In genomic region chr14:31132031-31132430, GRCm38 (mm10) we compare ENCODE assay signal across 8 mouse cellular contexts. TPM values are rescaled to one million over a fixed set of nuclear protein-coding genes. Genes with fewer than 3 reads are reported as not detected.
DNase-seq lines count a peak whose midpoint lies in the region; ATAC-seq lines count a peak whose summit lies in the region.

No protein-coding gene starts in this region.

- H3K36me3 ChIP-seq in heart, embryonic 14.5 days (ENCODE audit: control insufficient read depth, insufficient read depth, low read length) = peaks cover 28% of the 10 kb centered on the region
- peaks cover 24% of the 10 kb centered on the region for H3K36me3 ChIP-seq in limb, embryonic 15.5 days
- H3K36me3 ChIP-seq in midbrain, embryonic 14.5 days (ENCODE audit: control insufficient read depth, insufficient read depth, low read length) = peaks cover 29% of the 10 kb centered on the region

- ATAC-seq in heart, embryonic 14.5 days (ENCODE audit: insufficient number of reproducible peaks, insufficient read depth, low FRiP score, low read depth) = no peak
- no peak for ATAC-seq in limb, embryonic 15.5 days (ENCODE audit: insufficient number of reproducible peaks, low FRiP score, low TSS enrichment, low read depth)
- no peak for ATAC-seq in midbrain, embryonic 14.5 days (ENCODE audit: low FRiP score, low TSS enrichment)

- no peak overlapping the region for H3K27ac ChIP-seq in heart, embryonic 14.5 days (replicated peaks in 1 of 2; ENCODE audit: control insufficient read depth in 1 of 2, insufficient read depth in 1 of 2, low read depth in 2 of 2, low read length in 2 of 2)
- H3K27ac ChIP-seq in limb, embryonic 15.5 days = peak overlapping the region; percentile 87; the same call in 1 of the 2 replicates
- no peak overlapping the region for H3K27ac ChIP-seq in midbrain, embryonic 14.5 days (replicated peaks; ENCODE audit: low read depth, low read length)

- H3K4me3 ChIP-seq in heart, embryonic 14.5 days (ENCODE audit: control insufficient read depth in 1 of 2, insufficient read depth in 1 of 2, low read depth in 1 of 2, low read length in 2 of 2) = peak overlapping the region; percentile 74 to 88
- H3K4me3 ChIP-seq in limb, embryonic 15.5 days = peak overlapping the region; percentile 60
- H3K4me3 ChIP-seq in midbrain, embryonic 14.5 days (replicated peaks; ENCODE audit: low read depth, low read length) = peak overlapping the region; percentile 80

- peak overlapping the region; percentile 93 for H3K9ac ChIP-seq in heart, embryonic 14.5 days (ENCODE audit: low read length)
- peak overlapping the region; percentile 73 for H3K9ac ChIP-seq in limb, embryonic 15.5 days
- H3K9ac ChIP-seq in midbrain, embryonic 14.5 days (replicated peaks; ENCODE audit: low read length) = peak overlapping the region; percentile 79; the same call in 1 of the 2 replicates

- WGBS in heart, embryonic 14.5 days = 2% methylated on average over 6 of the region's 6 CpGs
- WGBS in limb, embryonic 15.5 days = 8% methylated on average over 6 of the region's 6 CpGs
- WGBS in midbrain, embryonic 14.5 days = 7% methylated on average over 6 of the region's 6 CpGs

- H3K9me3 ChIP-seq in heart, embryonic 14.5 days (ENCODE audit: control insufficient read depth, low read length) = no peaks in the 10 kb centered on the region
- no peaks in the 10 kb centered on the region for H3K9me3 ChIP-seq in limb, embryonic 15.5 days
- H3K9me3 ChIP-seq in midbrain, embryonic 14.5 days (ENCODE audit: control insufficient read depth, low read length) = no peaks in the 10 kb centered on the region

- H3K27me3 ChIP-seq in heart, embryonic 14.5 days (ENCODE audit: control insufficient read depth, insufficient read depth, low read length) = no peaks in the 10 kb centered on the region
- no peaks in the 10 kb centered on the region for H3K27me3 ChIP-seq in limb, embryonic 15.5 days
- H3K27me3 ChIP-seq in midbrain, embryonic 14.5 days (ENCODE audit: control insufficient read depth, insufficient read depth, low read length) = no peaks in the 10 kb centered on the region

- peak; percentile 22 for DNase-seq in thymus, postnatal 4 days
- no peak for DNase-seq in thymus, postnatal 0 days (ENCODE audit: low spot score)
- DNase-seq in midbrain, embryonic 14.5 days = peak; percentile 21
- DNase-seq in gastrocnemius, postnatal 4 days (ENCODE audit: low spot score in 2 of 2) = no peak
- no peak for DNase-seq in gastrocnemius, postnatal 10 days
- DNase-seq in urinary bladder, postnatal 25 days (ENCODE audit: low spot score) = no peak

- peaks cover 21 to 32% of the 10 kb centered on the region in 2 experiments for H3K4me1 ChIP-seq in heart, embryonic 14.5 days (ENCODE audit: control insufficient read depth in 2 of 2, insufficient read depth in 2 of 2, low read length in 2 of 2)
- peaks cover 52% of the 10 kb centered on the region for H3K4me1 ChIP-seq in limb, embryonic 15.5 days
- H3K4me1 ChIP-seq in midbrain, embryonic 14.5 days (ENCODE audit: control insufficient read depth, insufficient read depth, low read length) = peaks cover 37% of the 10 kb centered on the region

- H3K4me2 ChIP-seq in heart, embryonic 14.5 days (ENCODE audit: low read length) = peak overlapping the region; percentile 84
- H3K4me2 ChIP-seq in limb, embryonic 15.5 days = peak overlapping the region; percentile 57
- peak overlapping the region; percentile 53 for H3K4me2 ChIP-seq in midbrain, embryonic 14.5 days (ENCODE audit: low read length)

RNA-seq across cellular contexts. Expression of gene Nt5dc2, which starts 1.2 kb away (rescaled TPM):
- polyA plus RNA-seq in thymus, postnatal 0 days (2015; fragmentation: Nextera tagmentation; extraction: Ambion mirVana) = 111 and 116 TPM in 2 replicates
- polyA plus RNA-seq in heart, embryonic 14.5 days (2014; fragmentation: Nextera tagmentation; extraction: Ambion mirVana) = 329 and 341 TPM in 2 replicates
- polyA plus RNA-seq in limb, embryonic 15.5 days (2015; fragmentation: Nextera tagmentation; extraction: Ambion mirVana) = 336 and 349 TPM in 2 replicates
- polyA plus RNA-seq in midbrain, embryonic 14.5 days (2014; fragmentation: Nextera tagmentation; extraction: Ambion mirVana) = 234 and 284 TPM in 2 replicates
- 10 to 100 TPM; 33.9 to 35.4 TPM for total RNA-seq in gastrocnemius, postnatal 4 days (2021)
- 10 to 100 TPM; 14.2 to 14.5 TPM for total RNA-seq in gastrocnemius, postnatal 10 days (2021)

RNA-seq across cellular contexts. Expression of gene Smim4, which starts 3.3 kb away (rescaled TPM):
- polyA plus RNA-seq in thymus, postnatal 0 days (2015; fragmentation: Nextera tagmentation; extraction: Ambion mirVana) = 244 and 262 TPM in 2 replicates
- 98.2 and 107 TPM in 2 replicates for polyA plus RNA-seq in heart, embryonic 14.5 days (2014; fragmentation: Nextera tagmentation; extraction: Ambion mirVana)
- polyA plus RNA-seq in limb, embryonic 15.5 days (2015; fragmentation: Nextera tagmentation; extraction: Ambion mirVana) = 58.9 and 64.1 TPM in 2 replicates
- polyA plus RNA-seq in midbrain, embryonic 14.5 days (2014; fragmentation: Nextera tagmentation; extraction: Ambion mirVana) = 64.8 and 77.7 TPM in 2 replicates
- total RNA-seq in gastrocnemius, postnatal 4 days (2021) = 10 to 100 TPM; 44.1 to 49.5 TPM
- 10 to 100 TPM; 39.5 to 43.0 TPM for total RNA-seq in gastrocnemius, postnatal 10 days (2021)

RNA-seq across cellular contexts. Expression of gene Stab1, which starts 36.4 kb away (rescaled TPM):
- polyA plus RNA-seq in thymus, postnatal 0 days (2015; fragmentation: Nextera tagmentation; extraction: Ambion mirVana) = 8.0 and 8.8 TPM in 2 replicates
- polyA plus RNA-seq in heart, embryonic 14.5 days (2014; fragmentation: Nextera tagmentation; extraction: Ambion mirVana) = 56.0 and 66.8 TPM in 2 replicates
- 42.5 and 44.4 TPM in 2 replicates for polyA plus RNA-seq in limb, embryonic 15.5 days (2015; fragmentation: Nextera tagmentation; extraction: Ambion mirVana)
- 6.6 and 26.6 TPM in 2 replicates for polyA plus RNA-seq in midbrain, embryonic 14.5 days (2014; fragmentation: Nextera tagmentation; extraction: Ambion mirVana)
- total RNA-seq in gastrocnemius, postnatal 4 days (2021) = 100 to 1,000 TPM in 1 of 2 experiments, 10 to 100 TPM in 1; 89.8 to 101 TPM
- 10 to 100 TPM; 45.3 to 54.3 TPM for total RNA-seq in gastrocnemius, postnatal 10 days (2021)

Comparison
In these comparisons a context has a peak if more than half of its experiments do, and no peak if none do; other contexts are left out.
1. DNase-seq: peak in thymus, postnatal 4 days (single experiment) and midbrain, embryonic 14.5 days (single experiment); none in thymus, postnatal 0 days (single experiment), gastrocnemius, postnatal 4 days (0 of 2), gastrocnemius, postnatal 10 days (single experiment) and urinary bladder, postnatal 25 days (single experiment).
2. Peak in every context shown above with its lines, with median percentiles within 50 percentile points of each other: H3K4me2 ChIP-seq, H3K4me3 ChIP-seq and H3K9ac ChIP-seq.